Mouse (Mus musculus) neural tube, embryonic 11.5 days (tissue): ENCODE measurements at regions not wholly inside any gene's neighbourhood (a gene's known extent, or its start where the extent isn't known, plus 50 kb on each side); places are given as distances from the start of the nearest gene placed in this dataset.
"Not testable (repeated sequence)": the region's sequence is repeated elsewhere in the genome, so short reads cannot be mapped to it uniquely, and the experiment has no call there.

Experiments used
- ATAC-seq: fragments of 200-750 bp; cut with Nextera tagmentation; 2 replicates; pipeline ENCODE4 v1.8.0; 2017; ENCODE audit warnings: moderate number of reproducible peaks, mild to moderate bottlenecking, moderate TSS enrichment, moderate library complexity; ENCODE audit not compliant: insufficient read depth, low FRiP score, low TSS enrichment
- DNase-seq: peaks from one replicate; pipeline ENCODE4 v3.0.0-alpha.2; 2015; ENCODE audit warnings: low spot score
- H3K27ac ChIP-seq: fragments of 300-500 bp; sonication (generic); 2 replicates; pipeline ENCODE4 v1.5.1; 2014; ENCODE audit warnings: low read depth, mild to moderate bottlenecking, low read length
- H3K27me3 ChIP-seq: fragments of 300-500 bp; sonication (generic); 2 replicates; pipeline ENCODE4 v1.6.1; 2014; ENCODE audit warnings: mild to moderate bottlenecking, low read length, mixed read lengths; ENCODE audit not compliant: control insufficient read depth, insufficient read depth
- H3K36me3 ChIP-seq: fragments of 300-500 bp; sonication (generic); 2 replicates; pipeline ENCODE4 v1.6.1; 2014; ENCODE audit warnings: mild to moderate bottlenecking, low read length, moderate library complexity, mixed read lengths; ENCODE audit not compliant: control insufficient read depth, insufficient read depth
- H3K4me1 ChIP-seq: fragments of 300-500 bp; sonication (generic); 2 replicates; pipeline ENCODE4 v1.6.1; 2014; ENCODE audit warnings: low read length, mixed read lengths; ENCODE audit not compliant: control insufficient read depth, insufficient read depth
- H3K4me2 ChIP-seq: fragments of 300-500 bp; sonication (generic); 2 replicates; pipeline ENCODE4 v1.6.1; 2014; ENCODE audit warnings: low read depth, mild to moderate bottlenecking, moderate library complexity
- H3K4me3 ChIP-seq: fragments of 300-500 bp; sonication (generic); 2 replicates; pipeline ENCODE4 v1.5.1; 2014; ENCODE audit warnings: low read depth, low read length
- H3K9ac ChIP-seq: fragments of 300-500 bp; sonication (generic); 2 replicates; pipeline ENCODE4 v1.6.1; 2014; ENCODE audit warnings: mild to moderate bottlenecking, low read length
- H3K9me3 ChIP-seq: fragments of 300-500 bp; sonication (generic); 2 replicates; pipeline ENCODE4 v1.6.1; 2016; ENCODE audit warnings: low read length; ENCODE audit not compliant: control insufficient read depth
- WGBS: fragments of 180-500 bp; shearing (Covaris S2); extraction: QIAGEN DNeasy Blood & Tissue Kit; methylation state at CpG from one replicate; pipeline ENCODE4 v1.1.7; 2014; 5-methylcytosine and 5-hydroxymethylcytosine counted together

GRCm38 (mm10) chr6:67725611-67726010 lies 190.0 kb upstream of the Tacstd2 start:
- no peak overlapping the region for H3K4me3 ChIP-seq
- no peak overlapping the region for H3K9ac ChIP-seq
- no peak overlapping the region for H3K27ac ChIP-seq
- no peaks in the 10 kb centered on the region for H3K27me3 ChIP-seq
- H3K4me2 ChIP-seq: no peak overlapping the region
- H3K9me3 ChIP-seq: no peaks in the 10 kb centered on the region
- peak; percentile 11 for DNase-seq
- no peaks in the 10 kb centered on the region for H3K4me1 ChIP-seq
- no peaks in the 10 kb centered on the region for H3K36me3 ChIP-seq
- no peak for ATAC-seq
- 75% methylated on average over 1 of the region's 1 CpGs for WGBS

- H3K4me1 ChIP-seq, H3K27me3 ChIP-seq, H3K9ac ChIP-seq, H3K4me3 ChIP-seq, H3K27ac ChIP-seq, DNase-seq, H3K4me2 ChIP-seq, H3K9me3 ChIP-seq, H3K36me3 ChIP-seq, ATAC-seq: not testable (repeated sequence)
- 23% methylated on average over 5 of the region's 7 CpGs for WGBS
These were observed 163.4 kb upstream of the Tacstd2 start for GRCm38 (mm10) chr6:67698952-67699351.

GRCm38 (mm10) chr6:67690997-67691396 lies 155.4 kb upstream of the Tacstd2 start:
- ATAC-seq: 0 out of 2 replicates have a peak, but pooled peaks have one; percentile 41

GRCm38 (mm10) chr6:67683105-67683504 lies 147.5 kb upstream of the Tacstd2 start:
- ATAC-seq, H3K4me1 ChIP-seq: not testable (repeated sequence)
- WGBS: 77% methylated on average over 3 of the region's 3 CpGs

More at GRCm38 (mm10) chr6:67690997-67691396, 155.4 kb upstream of the Tacstd2 start:
- H3K27ac ChIP-seq, H3K27me3 ChIP-seq, H3K4me2 ChIP-seq, H3K36me3 ChIP-seq, H3K9me3 ChIP-seq, H3K4me3 ChIP-seq, H3K4me1 ChIP-seq, H3K9ac ChIP-seq, DNase-seq: not testable (repeated sequence)
- WGBS: 62% methylated on average over 3 of the region's 3 CpGs

GRCm38 (mm10) chr6:67681641-67682040 lies 146.0 kb upstream of the Tacstd2 start:
- not testable (repeated sequence) for H3K36me3 ChIP-seq, H3K27ac ChIP-seq, H3K4me3 ChIP-seq, H3K9me3 ChIP-seq, DNase-seq, H3K4me2 ChIP-seq, H3K27me3 ChIP-seq, H3K4me1 ChIP-seq, H3K9ac ChIP-seq, ATAC-seq
- 56% methylated on average over 10 of the region's 10 CpGs for WGBS

More at GRCm38 (mm10) chr6:67683105-67683504, 147.5 kb upstream of the Tacstd2 start:
- not testable (repeated sequence) for H3K9ac ChIP-seq, H3K9me3 ChIP-seq, H3K36me3 ChIP-seq, H3K4me3 ChIP-seq, H3K4me2 ChIP-seq, H3K27ac ChIP-seq, H3K27me3 ChIP-seq, DNase-seq

- not testable (repeated sequence) for H3K27ac ChIP-seq, H3K9ac ChIP-seq, DNase-seq, H3K4me1 ChIP-seq, H3K4me2 ChIP-seq, H3K9me3 ChIP-seq, H3K27me3 ChIP-seq, H3K4me3 ChIP-seq, H3K36me3 ChIP-seq, ATAC-seq
- 36% methylated on average over 1 of the region's 1 CpGs for WGBS
These were observed 143.5 kb upstream of the Tacstd2 start for GRCm38 (mm10) chr6:67679106-67679505.

GRCm38 (mm10) chr6:67674717-67675116 lies 139.1 kb upstream of the Tacstd2 start:
- 90% methylated on average over 4 of the region's 4 CpGs for WGBS
- not testable (repeated sequence) for H3K27me3 ChIP-seq, ATAC-seq

GRCm38 (mm10) chr6:67673316-67673715 lies 137.7 kb upstream of the Tacstd2 start:
- WGBS: 74% methylated on average over 2 of the region's 2 CpGs
- ATAC-seq: not testable (repeated sequence)

More at GRCm38 (mm10) chr6:67674717-67675116, 139.1 kb upstream of the Tacstd2 start:
- not testable (repeated sequence) for H3K9ac ChIP-seq, DNase-seq, H3K4me2 ChIP-seq, H3K4me3 ChIP-seq, H3K9me3 ChIP-seq, H3K27ac ChIP-seq, H3K36me3 ChIP-seq, H3K4me1 ChIP-seq

GRCm38 (mm10) chr6:67668073-67668472 lies 132.5 kb upstream of the Tacstd2 start:
- not testable (repeated sequence) for ATAC-seq, H3K4me3 ChIP-seq, H3K9ac ChIP-seq, H3K9me3 ChIP-seq, H3K4me2 ChIP-seq, H3K36me3 ChIP-seq, H3K4me1 ChIP-seq, H3K27me3 ChIP-seq, DNase-seq, H3K27ac ChIP-seq
- 91% methylated on average over 8 of the region's 8 CpGs for WGBS

More at GRCm38 (mm10) chr6:67673316-67673715, 137.7 kb upstream of the Tacstd2 start:
- H3K9ac ChIP-seq, H3K27ac ChIP-seq, H3K36me3 ChIP-seq, H3K9me3 ChIP-seq, H3K4me3 ChIP-seq, H3K4me1 ChIP-seq, H3K27me3 ChIP-seq, DNase-seq, H3K4me2 ChIP-seq: not testable (repeated sequence)
